Mouse (Mus musculus) stomach, postnatal 0 days (tissue): Measurements from ENCODE around the gene Ywhab.

Source experiments
- CTCF ChIP-seq: IDR thresholded peaks from 2 replicates; pipeline ENCODE4 v1.5.1; 2016; ENCODE audit warnings: antibody characterized with exemption, low read depth, mild to moderate bottlenecking, moderate library complexity
- EP300 ChIP-seq: optimal IDR thresholded peaks from 2 replicates; pipeline ENCODE3; 2016; ENCODE audit warnings: antibody characterized with exemption

DNA sequence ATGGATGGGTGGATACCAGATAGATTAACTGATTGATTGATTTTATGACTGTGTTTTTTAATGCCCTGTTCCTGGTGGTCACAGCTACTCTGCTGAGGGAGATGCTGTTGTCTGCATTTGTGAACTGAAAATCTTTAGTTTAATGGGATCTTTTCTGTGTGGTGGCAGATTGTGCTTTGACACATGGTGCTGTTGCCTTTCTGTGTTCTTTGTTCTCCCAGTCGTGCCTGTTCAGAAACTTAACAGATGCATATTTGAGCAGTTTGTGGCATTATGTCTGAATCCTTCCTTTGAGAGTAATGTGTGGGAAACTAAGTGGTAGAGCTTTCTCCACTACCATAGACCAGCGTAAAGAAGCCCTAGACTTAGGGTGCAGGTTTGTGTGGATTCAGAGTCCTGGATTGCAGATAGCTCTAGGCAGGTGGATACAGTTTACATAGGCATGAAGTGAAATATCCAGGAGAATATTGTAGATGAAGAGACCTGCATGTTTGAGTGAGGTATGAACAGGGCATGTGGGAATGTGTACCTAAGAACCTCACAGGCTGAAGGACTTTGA is 13.3 kb downstream of the Ywhab start:
- TF ChIP-seq CTCF (no peak), EP300 (no peak)
